Mouse (Mus musculus): ENCODE data around the gene Arhgap44. TPM values are rescaled to one million over a fixed set of nuclear protein-coding genes. Genes with fewer than 3 reads are reported as not detected.

Gene Arhgap44
- polyA plus RNA-seq (2014; fragmentation: Nextera tagmentation; extraction: Ambion mirVana), result 1.6 and 2.1 TPM in 2 replicates

DNA sequence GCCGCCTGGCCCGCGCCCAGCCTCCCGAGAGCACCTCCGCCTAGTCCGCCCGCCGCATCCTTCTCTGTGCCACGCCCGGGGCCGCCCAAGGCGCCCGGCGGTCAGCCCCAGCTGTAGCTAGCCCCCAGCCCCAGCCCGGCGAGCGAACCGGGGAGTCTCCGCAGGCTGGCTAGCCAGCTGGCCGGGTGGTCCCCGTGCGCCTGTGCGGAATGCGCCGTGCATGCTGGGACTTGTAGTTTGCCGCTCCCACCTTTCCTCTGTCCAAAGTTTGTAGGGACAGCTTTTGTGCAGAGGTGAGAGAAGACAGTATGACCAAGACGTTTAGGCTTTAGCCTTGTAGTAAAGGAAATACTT, at the start of gene Arhgap44:
TSS of gene Arhgap44 (minus strand) at position 195 of the 354 bp plus-strand sequence.
- Histone ChIP-seq H3K9me3 (ENCODE audit: control insufficient read depth, low read length) (no peaks in the 10 kb centered on the region), H3K9ac (ENCODE audit: low read depth, low read length) (peak within 1 kb of the TSS; percentile 15), H3K27me3 (replicated peaks; ENCODE audit: control insufficient read depth, insufficient read depth, low read length) (peaks cover 26% of the 10 kb centered on the region), H3K4me1 (replicated peaks; ENCODE audit: control insufficient read depth, insufficient read depth, low read length) (no peaks in the 10 kb centered on the region), H3K4me3 (ENCODE audit: low read depth, low read length) (peak within 1 kb of the TSS; percentile 56), H3K36me3 (ENCODE audit: control insufficient read depth, insufficient read depth, low read length) (no peaks in the 10 kb centered on the region), H3K27ac (ENCODE audit: low read depth, low read length) (no peak within 1 kb of the TSS), H3K4me2 (peak within 1 kb of the TSS; percentile 83)
- under 1% methylated on average over 25 of the region's 27 CpGs for WGBS
- DNase-seq (ENCODE audit: low spot score) (peak; percentile 67), ATAC-seq (replicated peaks; ENCODE audit: low FRiP score) (peak; percentile 70)

DNA sequence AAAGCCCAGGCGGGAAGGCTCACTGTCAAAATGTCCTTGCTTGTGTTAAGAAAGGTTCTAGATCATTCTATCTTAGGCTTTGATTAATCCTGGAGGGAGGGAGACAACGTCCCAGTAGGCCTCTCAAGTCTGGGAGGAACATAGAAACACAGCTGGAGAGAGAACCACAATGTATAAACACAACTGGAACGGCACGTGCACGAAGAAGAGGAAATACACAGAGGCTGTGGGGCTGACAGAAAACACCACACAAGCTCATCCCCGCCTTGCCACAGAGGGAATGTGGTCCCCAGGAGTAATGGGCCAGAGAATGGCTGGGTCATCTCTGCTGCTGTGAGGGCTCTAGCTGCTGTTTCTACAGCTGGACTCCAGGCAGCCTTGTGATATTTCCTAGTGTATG, 48.9 kb upstream of the Arhgap44 start:
- Histone ChIP-seq H3K27ac (ENCODE audit: low read depth, low read length) (no peak overlapping the region), H3K4me2 (no peak overlapping the region), H3K27me3 (replicated peaks; ENCODE audit: control insufficient read depth, insufficient read depth, low read length) (no peaks in the 10 kb centered on the region), H3K36me3 (ENCODE audit: control insufficient read depth, insufficient read depth, low read length) (no peaks in the 10 kb centered on the region), H3K9ac (ENCODE audit: low read depth, low read length) (no peak overlapping the region), H3K4me1 (replicated peaks; ENCODE audit: control insufficient read depth, insufficient read depth, low read length) (no peaks in the 10 kb centered on the region), H3K4me3 (ENCODE audit: low read depth, low read length) (no peak overlapping the region), H3K9me3 (ENCODE audit: control insufficient read depth, low read length) (no peaks in the 10 kb centered on the region)
- ATAC-seq (replicated peaks; ENCODE audit: low FRiP score) (no peak), DNase-seq (ENCODE audit: low spot score) (no peak)
- 70% methylated on average over 6 of the region's 6 CpGs for WGBS

DNA sequence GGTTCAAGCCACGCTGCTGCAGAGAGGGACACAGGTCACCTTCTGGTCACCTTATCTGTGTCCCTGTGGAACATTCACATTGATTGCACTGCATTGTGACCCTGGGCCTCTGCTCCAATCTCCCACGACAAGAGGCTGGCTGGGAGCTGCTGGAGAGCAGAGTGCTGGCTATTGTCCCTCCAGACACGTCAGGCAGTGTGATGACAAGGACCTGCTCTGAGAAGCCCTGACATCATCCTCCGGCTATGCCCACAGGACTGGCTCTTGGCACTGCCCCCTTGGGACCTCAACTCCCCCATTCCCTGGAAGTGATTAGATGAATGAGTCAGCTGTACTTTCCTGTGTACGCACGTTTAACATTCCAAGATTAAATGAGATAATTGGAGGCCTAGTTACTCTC, 46.7 kb upstream of the Arhgap44 start:
- DNase-seq (ENCODE audit: low spot score) (no peak), ATAC-seq (replicated peaks; ENCODE audit: low FRiP score) (no peak)
- no peaks in the 10 kb centered on the region for H3K27me3 ChIP-seq (replicated peaks; ENCODE audit: control insufficient read depth, insufficient read depth, low read length)
- H3K9ac ChIP-seq (ENCODE audit: low read depth, low read length), result no peak overlapping the region
- H3K4me3 ChIP-seq (ENCODE audit: low read depth, low read length), result no peak overlapping the region
- 44% methylated on average over 6 of the region's 6 CpGs for WGBS
- H3K9me3 ChIP-seq (ENCODE audit: control insufficient read depth, low read length), result no peaks in the 10 kb centered on the region
- H3K4me2 ChIP-seq, result no peak overlapping the region
- no peaks in the 10 kb centered on the region for H3K36me3 ChIP-seq (ENCODE audit: control insufficient read depth, insufficient read depth, low read length)
- H3K4me1 ChIP-seq (replicated peaks; ENCODE audit: control insufficient read depth, insufficient read depth, low read length), result no peaks in the 10 kb centered on the region
- no peak overlapping the region for H3K27ac ChIP-seq (ENCODE audit: low read depth, low read length)

DNA sequence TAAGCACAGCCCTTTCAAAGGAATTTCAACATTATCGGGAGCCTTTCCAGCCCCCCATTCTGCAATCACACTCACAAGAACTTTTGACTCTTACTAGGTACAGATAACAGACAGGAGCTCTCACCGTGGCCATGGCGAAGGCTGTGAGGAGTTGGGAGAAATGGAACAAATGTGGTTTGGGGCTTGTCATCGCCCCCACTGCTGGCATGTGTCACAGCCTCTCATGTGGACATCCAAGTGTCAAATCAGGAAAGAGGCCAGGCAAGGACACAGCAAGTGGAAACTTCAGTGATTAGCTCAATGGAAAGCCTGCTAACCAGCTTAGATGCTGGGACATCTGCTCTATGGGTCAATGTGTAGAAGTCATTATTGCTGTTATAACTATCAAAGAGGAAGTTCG, 42.5 kb upstream of the Arhgap44 start:
- WGBS, result 55% methylated on average over 5 of the region's 5 CpGs
- Histone ChIP-seq H3K4me1 (replicated peaks; ENCODE audit: control insufficient read depth, insufficient read depth, low read length) (no peaks in the 10 kb centered on the region), H3K4me2 (no peak overlapping the region)

DNA sequence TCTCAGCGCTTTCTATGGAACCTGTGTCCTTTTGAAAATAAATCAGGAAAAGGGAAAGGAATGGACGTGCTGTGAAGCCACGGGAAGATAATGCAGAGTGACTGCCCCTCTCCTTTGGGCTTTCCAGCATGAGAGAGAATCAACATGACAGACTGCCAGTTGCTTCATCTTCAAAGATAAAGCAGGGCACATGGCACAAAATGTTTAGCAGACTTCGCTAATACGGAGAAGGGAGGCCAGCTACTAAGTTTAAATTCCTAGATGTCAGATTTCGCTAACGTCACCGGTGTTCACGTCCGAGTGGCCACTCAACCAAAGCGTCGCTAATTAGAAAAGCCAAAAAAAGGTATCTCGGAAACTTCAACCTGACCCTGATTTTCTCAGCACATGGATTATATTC, 41.9 kb upstream of the Arhgap44 start:
- ATAC-seq (replicated peaks; ENCODE audit: low FRiP score) (no peak), DNase-seq (ENCODE audit: low spot score) (no peak)
- WGBS, result 71% methylated on average over 13 of the region's 13 CpGs
- H3K9me3 ChIP-seq (ENCODE audit: control insufficient read depth, low read length), result no peaks in the 10 kb centered on the region
- no peaks in the 10 kb centered on the region for H3K36me3 ChIP-seq (ENCODE audit: control insufficient read depth, insufficient read depth, low read length)
- no peak overlapping the region for H3K9ac ChIP-seq (ENCODE audit: low read depth, low read length)
- no peak overlapping the region for H3K27ac ChIP-seq (ENCODE audit: low read depth, low read length)
- no peak overlapping the region for H3K4me2 ChIP-seq
- no peaks in the 10 kb centered on the region for H3K4me1 ChIP-seq (replicated peaks; ENCODE audit: control insufficient read depth, insufficient read depth, low read length)
- no peak overlapping the region for H3K4me3 ChIP-seq (ENCODE audit: low read depth, low read length)
- no peaks in the 10 kb centered on the region for H3K27me3 ChIP-seq (replicated peaks; ENCODE audit: control insufficient read depth, insufficient read depth, low read length)

More for the DNA sequence above, 42.5 kb upstream of the Arhgap44 start:
- no peak overlapping the region for H3K27ac ChIP-seq (ENCODE audit: low read depth, low read length)
- H3K27me3 ChIP-seq (replicated peaks; ENCODE audit: control insufficient read depth, insufficient read depth, low read length), result no peaks in the 10 kb centered on the region
- no peak for ATAC-seq (replicated peaks; ENCODE audit: low FRiP score)
- H3K4me3 ChIP-seq (ENCODE audit: low read depth, low read length), result no peak overlapping the region
- H3K9me3 ChIP-seq (ENCODE audit: control insufficient read depth, low read length), result no peaks in the 10 kb centered on the region
- H3K36me3 ChIP-seq (ENCODE audit: control insufficient read depth, insufficient read depth, low read length), result no peaks in the 10 kb centered on the region
- DNase-seq (ENCODE audit: low spot score), result no peak
- no peak overlapping the region for H3K9ac ChIP-seq (ENCODE audit: low read depth, low read length)

DNA sequence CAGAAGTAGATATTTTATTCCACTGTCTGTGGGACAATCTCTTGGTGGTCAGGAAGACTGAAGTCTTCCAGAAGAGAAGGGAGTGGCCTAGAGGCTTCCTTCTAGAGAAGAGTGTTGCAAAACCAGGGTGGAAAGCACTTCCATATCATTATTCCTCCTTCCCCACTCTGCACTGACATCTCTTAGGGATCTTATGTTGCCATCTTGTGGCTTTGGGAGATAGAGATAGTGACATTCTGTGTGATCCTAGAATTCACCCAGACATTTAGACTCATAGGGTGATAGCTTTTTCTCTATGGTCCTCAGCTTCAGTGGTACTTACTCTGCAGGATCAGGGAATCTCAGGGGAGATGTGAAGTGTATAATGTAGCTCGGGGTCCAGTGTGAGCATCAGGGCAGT, 40.3 kb upstream of the Arhgap44 start:
- no peaks in the 10 kb centered on the region for H3K27me3 ChIP-seq (replicated peaks; ENCODE audit: control insufficient read depth, insufficient read depth, low read length)
- no peaks in the 10 kb centered on the region for H3K36me3 ChIP-seq (ENCODE audit: control insufficient read depth, insufficient read depth, low read length)
- DNase-seq (ENCODE audit: low spot score), result no peak
- H3K27ac ChIP-seq (ENCODE audit: low read depth, low read length), result no peak overlapping the region
- no peaks in the 10 kb centered on the region for H3K9me3 ChIP-seq (ENCODE audit: control insufficient read depth, low read length)
- no peak overlapping the region for H3K9ac ChIP-seq (ENCODE audit: low read depth, low read length)
- no peak overlapping the region for H3K4me2 ChIP-seq
- 69% methylated on average over 1 of the region's 1 CpGs for WGBS
- H3K4me3 ChIP-seq (ENCODE audit: low read depth, low read length), result no peak overlapping the region
- H3K4me1 ChIP-seq (replicated peaks; ENCODE audit: control insufficient read depth, insufficient read depth, low read length), result no peaks in the 10 kb centered on the region
- no peak for ATAC-seq (replicated peaks; ENCODE audit: low FRiP score)

DNA sequence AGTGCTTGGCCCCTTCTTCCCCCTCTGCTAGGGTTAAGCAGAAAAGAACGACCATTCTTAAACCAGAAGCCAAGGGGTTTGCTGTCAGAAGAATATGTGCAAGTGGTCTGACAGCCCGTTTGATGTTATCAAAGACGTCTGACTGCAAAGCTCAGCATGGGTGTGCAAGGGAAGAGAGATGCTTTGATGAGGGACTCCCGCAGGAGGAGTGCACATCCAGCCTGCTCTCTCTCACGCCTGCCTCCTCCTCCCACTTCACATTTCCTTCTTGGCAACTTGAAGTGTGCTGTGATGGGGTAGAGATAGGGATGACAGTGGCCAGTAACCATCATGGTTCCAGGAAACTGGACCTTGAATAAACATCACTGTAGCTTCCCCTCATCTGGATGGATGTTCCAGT, 39.5 kb upstream of the Arhgap44 start:
- H3K9me3 ChIP-seq (ENCODE audit: control insufficient read depth, low read length), result no peaks in the 10 kb centered on the region
- no peak overlapping the region for H3K9ac ChIP-seq (ENCODE audit: low read depth, low read length)
- no peaks in the 10 kb centered on the region for H3K4me1 ChIP-seq (replicated peaks; ENCODE audit: control insufficient read depth, insufficient read depth, low read length)
- 47% methylated on average over 5 of the region's 5 CpGs for WGBS
- no peak for DNase-seq (ENCODE audit: low spot score)
- H3K27ac ChIP-seq (ENCODE audit: low read depth, low read length), result no peak overlapping the region
- no peak for ATAC-seq (replicated peaks; ENCODE audit: low FRiP score)
- H3K36me3 ChIP-seq (ENCODE audit: control insufficient read depth, insufficient read depth, low read length), result no peaks in the 10 kb centered on the region
- H3K27me3 ChIP-seq (replicated peaks; ENCODE audit: control insufficient read depth, insufficient read depth, low read length), result no peaks in the 10 kb centered on the region
- no peak overlapping the region for H3K4me2 ChIP-seq
- no peak overlapping the region for H3K4me3 ChIP-seq (ENCODE audit: low read depth, low read length)

DNA sequence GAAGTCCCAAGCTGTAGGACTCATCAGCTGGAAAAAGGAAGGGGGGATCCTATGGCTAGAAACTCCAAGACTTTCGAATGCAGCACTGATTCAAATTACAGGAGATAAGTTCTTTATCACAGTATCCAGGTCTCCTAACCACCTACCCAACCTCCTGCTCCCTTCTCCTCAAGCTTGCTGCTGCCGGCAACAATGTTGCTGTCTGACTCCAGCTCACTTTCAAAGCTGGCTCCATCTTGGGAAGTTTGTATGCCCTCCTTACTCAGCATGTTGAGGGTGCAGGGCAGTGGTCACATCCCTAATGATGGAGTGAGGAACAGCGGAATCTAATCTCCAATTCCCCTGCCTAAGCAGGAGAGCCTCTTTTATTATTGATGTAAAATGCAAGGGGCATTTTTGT, 35.3 kb upstream of the Arhgap44 start:
- DNase-seq (ENCODE audit: low spot score), result no peak
- WGBS, result 63% methylated on average over 3 of the region's 3 CpGs
- Histone ChIP-seq H3K36me3 (ENCODE audit: control insufficient read depth, insufficient read depth, low read length) (no peaks in the 10 kb centered on the region), H3K9me3 (ENCODE audit: control insufficient read depth, low read length) (no peaks in the 10 kb centered on the region), H3K4me2 (no peak overlapping the region), H3K4me3 (ENCODE audit: low read depth, low read length) (no peak overlapping the region), H3K27me3 (replicated peaks; ENCODE audit: control insufficient read depth, insufficient read depth, low read length) (no peaks in the 10 kb centered on the region), H3K9ac (ENCODE audit: low read depth, low read length) (no peak overlapping the region), H3K4me1 (replicated peaks; ENCODE audit: control insufficient read depth, insufficient read depth, low read length) (no peaks in the 10 kb centered on the region), H3K27ac (ENCODE audit: low read depth, low read length) (no peak overlapping the region)
- no peak for ATAC-seq (replicated peaks; ENCODE audit: low FRiP score)

DNA sequence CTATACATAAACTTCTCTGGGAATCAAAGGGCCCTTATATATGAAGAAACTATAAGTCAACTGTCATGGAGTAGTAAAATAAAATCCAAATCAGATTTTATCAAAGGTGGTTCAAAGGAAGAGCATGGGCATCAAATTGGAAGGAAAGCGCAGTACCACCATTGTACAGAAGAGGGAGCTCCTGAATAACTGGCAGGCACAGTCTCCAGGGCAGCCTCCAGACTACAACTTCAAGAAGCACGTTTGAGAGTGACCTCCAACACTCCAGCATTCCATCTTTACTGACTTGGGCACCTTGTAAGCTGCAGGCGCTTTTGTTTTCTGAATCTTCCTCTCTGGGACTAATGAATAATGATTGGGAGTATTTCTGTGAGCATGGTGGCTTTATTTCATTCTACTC, 34.5 kb upstream of the Arhgap44 start:
- ATAC-seq (replicated peaks; ENCODE audit: low FRiP score) (no peak), DNase-seq (ENCODE audit: low spot score) (no peak)
- H3K27me3 ChIP-seq (replicated peaks; ENCODE audit: control insufficient read depth, insufficient read depth, low read length), result no peaks in the 10 kb centered on the region
- H3K27ac ChIP-seq (ENCODE audit: low read depth, low read length), result no peak overlapping the region
- H3K4me2 ChIP-seq, result no peak overlapping the region
- H3K4me1 ChIP-seq (replicated peaks; ENCODE audit: control insufficient read depth, insufficient read depth, low read length), result no peaks in the 10 kb centered on the region
- H3K9me3 ChIP-seq (ENCODE audit: control insufficient read depth, low read length), result no peaks in the 10 kb centered on the region
- 2% methylated on average over 3 of the region's 3 CpGs for WGBS
- no peak overlapping the region for H3K4me3 ChIP-seq (ENCODE audit: low read depth, low read length)
- H3K36me3 ChIP-seq (ENCODE audit: control insufficient read depth, insufficient read depth, low read length), result no peaks in the 10 kb centered on the region
- H3K9ac ChIP-seq (ENCODE audit: low read depth, low read length), result no peak overlapping the region
